Mouse (Mus musculus) ES-E14 (cell line): Measurements from ENCODE around the gene Slc38a1. TPM values are rescaled to one million over a fixed set of nuclear protein-coding genes. Genes with fewer than 3 reads are reported as not detected.
A peak's percentile ranks its signal among the peaks of the same experiment; 100 is the strongest.

ENCODE experiments used
- DNase-seq: peaks from one replicate; pipeline ENCODE4 v3.0.0-alpha.2; 2013; ENCODE audit warnings: low read depth, low spot score
- H3K27ac ChIP-seq: 2 replicates; pipeline ENCODE4 v1.5.1; 2012; ENCODE audit warnings: low read depth, mild to moderate bottlenecking, low read length, moderate library complexity, mixed read lengths; ENCODE audit not compliant: poor library complexity, insufficient read depth, severe bottlenecking
- H3K36me3 ChIP-seq: 2 replicates; pipeline ENCODE4 v1.6.1; 2012; ENCODE audit warnings: mild to moderate bottlenecking, low read length, moderate library complexity, mixed read lengths; ENCODE audit not compliant: control insufficient read depth, poor library complexity, insufficient read depth, severe bottlenecking
- H3K4me1 ChIP-seq, 2 experiments: fragments of 150-350 bp in 1 of 2; sonication (generic) in 1 of 2; 2 replicates each; pipeline ENCODE4 v1.6.1; 2012; ENCODE audit warnings: low read length in 2 of 2, mild to moderate bottlenecking in 1 of 2, mixed read lengths in 1 of 2; ENCODE audit not compliant: control insufficient read depth in 2 of 2, insufficient read depth in 2 of 2, poor library complexity in 1 of 2
- H3K4me3 ChIP-seq, 2 experiments: fragments of 150-350 bp in 1 of 2; sonication (generic) in 1 of 2; 2 replicates each; pipeline ENCODE4 v1.5.1; 2012; ENCODE audit warnings: low read length in 2 of 2, low read depth in 1 of 2, mild to moderate bottlenecking in 1 of 2, mixed read lengths in 1 of 2; ENCODE audit not compliant: insufficient read depth in 1 of 2, poor library complexity in 1 of 2, severe bottlenecking in 1 of 2
- H3K9ac ChIP-seq: 2 replicates; pipeline ENCODE4 v1.6.1; 2012; ENCODE audit warnings: low read depth, mild to moderate bottlenecking, low read length, mixed read lengths; ENCODE audit not compliant: poor library complexity, insufficient read depth, severe bottlenecking
- H3K9me3 ChIP-seq: fragments of 150-350 bp; sonication (generic); 2 replicates; pipeline ENCODE4 v1.6.1; 2012; ENCODE audit warnings: low read depth, mild to moderate bottlenecking, low read length; ENCODE audit not compliant: control insufficient read depth, insufficient read depth
- CHD2 ChIP-seq: IDR thresholded peaks from 2 replicates; pipeline ENCODE4 v1.6.1; 2014; ENCODE audit warnings: mild to moderate bottlenecking, low read depth, low read length, inconsistent platforms
- HCFC1 ChIP-seq: IDR thresholded peaks from 2 replicates; pipeline ENCODE4 v1.6.1; 2012; ENCODE audit warnings: low read length, inconsistent platforms, borderline replicate concordance; ENCODE audit not compliant: insufficient read depth
- MAFK ChIP-seq: IDR thresholded peaks from 2 replicates; pipeline ENCODE4 v1.6.1; 2014; ENCODE audit warnings: mild to moderate bottlenecking, low read depth, low read length, inconsistent platforms; ENCODE audit not compliant: insufficient read depth
- ZC3H11A ChIP-seq: IDR thresholded peaks from 2 replicates; pipeline ENCODE4 v1.6.1; 2012; ENCODE audit warnings: low read depth, mild to moderate bottlenecking, inconsistent platforms, low read length, borderline replicate concordance
- ZNF384 ChIP-seq: IDR thresholded peaks from 2 replicates; pipeline ENCODE4 v1.6.1; 2012; ENCODE audit warnings: low read depth, low read length, inconsistent platforms
- in situ Hi-C, 2 experiments: fragments of 600-800 bp; cut with MboI; formaldehyde crosslinking; loops; one replicate each; pipeline ENCODE4 v1.15.1; 2025; ENCODE audit warnings: low sequenced_read_pairs in 2 of 2, inconsistent platforms in 1 of 2; ENCODE audit not compliant: unreplicated experiment in 2 of 2
- total RNA-seq: library from RNA; depleted of rRNA; stranded (reverse); fragments of 300-350 nt; gene quantifications from 2 replicates; pipeline ENCODE4 v1.2.3, GENCODE M21; 2012

The Slc38a1 gene
- total RNA-seq, 1 experiment, result 95.6 TPM

GRCm38 (mm10) chr15:96652531-96652930 lies 9.8 kb upstream of the Slc38a1 start:
- H3K36me3 ChIP-seq, result no peaks in the 10 kb centered on the region
- in situ Hi-C loops, result no loop called here
- peaks cover 0 to 4% of the 10 kb centered on the region in 2 experiments; a peak in 2 of 4 replicates for H3K4me1 ChIP-seq
- TF ChIP-seq HCFC1 (no peak), MAFK (no peak), ZC3H11A (no peak), CHD2 (no peak), ZNF384 (no peak)
- no peak overlapping the region for H3K9ac ChIP-seq
- no peak overlapping the region for H3K4me3 ChIP-seq
- no peak overlapping the region for H3K27ac ChIP-seq
- no peaks in the 10 kb centered on the region for H3K9me3 ChIP-seq
- no peak for DNase-seq

DNA sequence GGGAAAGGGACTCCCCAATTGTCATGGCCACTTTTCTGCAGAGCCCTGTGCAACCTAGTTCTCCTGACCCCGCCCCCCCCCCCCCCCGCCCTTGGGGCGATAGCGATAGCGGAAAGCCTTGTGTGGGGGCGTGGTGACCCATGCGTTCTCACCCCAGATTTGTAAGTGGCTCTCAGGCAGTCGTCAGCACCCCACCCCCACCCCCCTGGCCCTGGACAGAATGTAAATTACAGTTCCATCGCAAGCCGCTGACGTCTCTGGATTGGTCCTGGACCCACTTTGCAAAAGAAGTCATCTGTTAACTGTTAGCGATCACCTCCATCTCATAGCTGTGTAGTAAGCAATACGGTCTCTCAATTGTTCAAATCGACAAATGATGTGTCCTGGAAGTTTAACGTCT lies 4.7 kb upstream of the Slc38a1 start:
- DNase-seq, result no peak
- Histone ChIP-seq H3K4me3 (no peak overlapping the region), H3K27ac (no peak overlapping the region), H3K9ac (no peak overlapping the region), H3K4me1 (peaks cover 3 to 8% of the 10 kb centered on the region in 2 experiments), H3K9me3 (no peaks in the 10 kb centered on the region), H3K36me3 (no peaks in the 10 kb centered on the region)
- TF ChIP-seq MAFK, result no peak
- in situ Hi-C loops, result no loop called here

DNA sequence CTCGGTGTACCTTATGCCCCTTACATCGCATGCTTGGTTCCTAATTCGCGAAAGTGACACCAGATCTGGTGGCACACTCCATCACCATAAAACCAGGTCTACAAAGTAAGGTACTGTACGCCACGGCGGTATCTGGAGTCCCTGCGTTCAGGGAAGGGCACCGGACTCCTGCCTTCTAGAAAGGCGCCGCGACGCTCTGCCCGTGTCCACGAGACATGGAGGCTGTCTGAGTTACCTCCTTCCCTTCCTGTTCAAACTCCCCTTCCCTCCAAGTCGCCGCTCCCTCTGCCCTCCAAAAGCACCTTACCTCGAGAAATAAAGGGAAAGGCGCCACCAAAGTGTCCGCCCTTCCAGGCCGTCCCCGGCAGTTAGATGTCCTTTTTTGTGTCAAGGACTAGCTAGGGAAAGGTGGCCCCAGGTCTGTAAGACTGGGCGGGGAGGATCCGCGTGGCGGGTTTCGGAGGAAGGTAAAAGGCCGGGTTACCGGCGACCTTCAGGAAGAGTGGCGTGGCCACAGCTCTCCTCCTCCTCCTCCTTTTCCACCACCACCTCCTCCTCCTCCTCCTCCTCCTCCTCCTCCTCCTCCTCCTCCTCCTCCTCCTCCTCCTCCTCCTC lies 785 bp downstream of the Slc38a1 start:
- no peak for DNase-seq
- peak overlapping the region; percentile 90 for H3K9ac ChIP-seq
- H3K9me3 ChIP-seq, result no peaks in the 10 kb centered on the region
- peaks cover 7 to 14% of the 10 kb centered on the region in 2 experiments for H3K4me1 ChIP-seq
- in situ Hi-C loops, result no loop called here
- TF ChIP-seq ZNF384, result no peak
- no peak for TF ChIP-seq HCFC1
- no peak for TF ChIP-seq MAFK
- TF ChIP-seq ZC3H11A, result no peak
- peaks cover 2% of the 10 kb centered on the region; the same call in 1 of the 2 replicates for H3K36me3 ChIP-seq
- peak overlapping the region; percentile 79 to 95 for H3K4me3 ChIP-seq
- H3K27ac ChIP-seq, result peak overlapping the region; percentile 83

GRCm38 (mm10) chr15:96641111-96641820 lies 1.4 kb downstream of the Slc38a1 start:
- in situ Hi-C loops, result no loop called here
- TF ChIP-seq ZNF384, result no peak
- TF ChIP-seq MAFK, result no peak
- no peak for TF ChIP-seq CHD2
- TF ChIP-seq HCFC1, result no peak
- TF ChIP-seq ZC3H11A, result no peak
- Histone ChIP-seq H3K4me3 (peak overlapping the region; percentile 79 to 95), H3K36me3 (peaks cover 2% of the 10 kb centered on the region; the same call in 1 of the 2 replicates), H3K27ac (peak overlapping the region; percentile 50), H3K4me1 (peaks cover 7 to 15% of the 10 kb centered on the region in 2 experiments), H3K9ac (peak overlapping the region; percentile 90), H3K9me3 (no peaks in the 10 kb centered on the region)
- DNase-seq, result no peak
